Mouse (Mus musculus) hindbrain, embryonic 14.5 days (tissue): ENCODE measurements around the gene Slc12a1. TPM values are rescaled to one million over a fixed set of nuclear protein-coding genes. Genes with fewer than 3 reads are reported as not detected.
A peak's percentile ranks its signal among the peaks of the same experiment; 100 is the strongest.

Experiments used
- ATAC-seq: fragments of 200-750 bp; cut with Nextera tagmentation; 2 replicates; pipeline ENCODE4 v1.8.0; 2017; ENCODE audit warnings: moderate number of reproducible peaks, mild to moderate bottlenecking, moderate TSS enrichment, moderate library complexity; ENCODE audit not compliant: low FRiP score
- DNase-seq: peaks from one replicate; pipeline ENCODE4 v3.0.0-alpha.2; 2015; ENCODE audit warnings: low spot score
- H3K27ac ChIP-seq: fragments of 300-500 bp; sonication (generic); 2 replicates; pipeline ENCODE4 v1.5.1; 2014; ENCODE audit warnings: mild to moderate bottlenecking, moderate library complexity
- H3K27me3 ChIP-seq: fragments of 300-500 bp; sonication (generic); 2 replicates; pipeline ENCODE4 v1.6.1; 2014; ENCODE audit warnings: mild to moderate bottlenecking, low read length, mixed read lengths; ENCODE audit not compliant: control insufficient read depth, insufficient read depth
- H3K36me3 ChIP-seq: fragments of 300-500 bp; sonication (generic); replicated peaks from 2 replicates; pipeline ENCODE4 v1.6.1; 2014; ENCODE audit not compliant: control insufficient read depth, insufficient read depth
- H3K4me1 ChIP-seq: fragments of 300-500 bp; sonication (generic); replicated peaks from 2 replicates; pipeline ENCODE4 v1.6.1; 2014; ENCODE audit warnings: antibody characterized with exemption, low read length, mixed read lengths; ENCODE audit not compliant: control insufficient read depth, insufficient read depth
- H3K4me2 ChIP-seq: fragments of 300-500 bp; sonication (generic); replicated peaks from 2 replicates; pipeline ENCODE4 v1.6.1; 2014; ENCODE audit warnings: mild to moderate bottlenecking, moderate library complexity
- H3K4me3 ChIP-seq: fragments of 300-500 bp; sonication (generic); replicated peaks from 2 replicates; pipeline ENCODE4 v1.5.1; 2014; ENCODE audit warnings: mild to moderate bottlenecking, low read length
- H3K9ac ChIP-seq: fragments of 300-500 bp; sonication (generic); 2 replicates; pipeline ENCODE4 v1.6.1; 2014
- H3K9me3 ChIP-seq: fragments of 300-500 bp; sonication (generic); 2 replicates; pipeline ENCODE4 v1.6.1; 2016; ENCODE audit warnings: low read length; ENCODE audit not compliant: control insufficient read depth
- WGBS: fragments of 180-500 bp; shearing (Covaris S2); extraction: QIAGEN DNeasy Blood & Tissue Kit; methylation state at CpG from one replicate; pipeline ENCODE4 v1.1.7; 2014; 5-methylcytosine and 5-hydroxymethylcytosine counted together
- polyA plus RNA-seq: library from polyadenylated mRNA; unstranded; fragments of >200 nt; fragmentation: Nextera tagmentation; extraction: Ambion mirVana; gene quantifications from 2 replicates; pipeline ENCODE4 v1.2.1, GENCODE M21; 2014

Gene Slc12a1
- polyA plus RNA-seq, 1 experiment from 2014 or later, result 0.15 TPM

DNA sequence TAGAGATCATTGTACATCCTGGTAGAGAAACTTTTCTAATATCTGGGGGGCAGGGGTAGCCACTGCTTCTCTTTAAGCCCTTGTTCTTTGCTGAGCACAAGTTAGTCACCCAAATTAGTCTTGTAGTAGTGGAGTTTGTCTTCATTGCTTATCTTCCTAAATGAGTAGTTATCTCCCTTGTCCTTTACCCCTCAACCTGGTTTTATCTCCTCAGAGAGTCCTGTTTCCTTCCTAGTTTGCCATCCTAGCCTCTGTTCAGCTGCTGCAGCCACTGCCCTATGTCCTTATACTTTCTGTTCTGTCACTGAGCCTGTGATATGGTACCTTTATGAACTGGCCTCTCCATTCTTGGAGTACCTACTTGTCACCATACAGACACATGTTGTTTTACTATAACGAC is 69.4 kb downstream of the Slc12a1 start:
- Histone ChIP-seq H3K4me1 (no peaks in the 10 kb centered on the region), H3K27ac (no peak overlapping the region), H3K9ac (no peak overlapping the region), H3K27me3 (no peaks in the 10 kb centered on the region), H3K36me3 (no peaks in the 10 kb centered on the region), H3K4me3 (no peak overlapping the region), H3K4me2 (no peak overlapping the region), H3K9me3 (no peaks in the 10 kb centered on the region)
- WGBS, result 79% methylated on average over 1 of the region's 1 CpGs
- DNase-seq (no peak), ATAC-seq (no peak)

GRCm38 (mm10) chr2:125228472-125229409 is 76.4 kb downstream of the Slc12a1 start:
- WGBS, result 86% methylated on average over 11 of the region's 11 CpGs
- H3K27ac ChIP-seq, result no peak overlapping the region
- no peaks in the 10 kb centered on the region for H3K9me3 ChIP-seq
- no peaks in the 10 kb centered on the region for H3K36me3 ChIP-seq
- DNase-seq (no peak), ATAC-seq (no peak)
- H3K27me3 ChIP-seq, result no peaks in the 10 kb centered on the region
- no peaks in the 10 kb centered on the region for H3K4me1 ChIP-seq
- H3K4me3 ChIP-seq, result no peak overlapping the region
- H3K4me2 ChIP-seq, result no peak overlapping the region
- no peak overlapping the region for H3K9ac ChIP-seq

DNA sequence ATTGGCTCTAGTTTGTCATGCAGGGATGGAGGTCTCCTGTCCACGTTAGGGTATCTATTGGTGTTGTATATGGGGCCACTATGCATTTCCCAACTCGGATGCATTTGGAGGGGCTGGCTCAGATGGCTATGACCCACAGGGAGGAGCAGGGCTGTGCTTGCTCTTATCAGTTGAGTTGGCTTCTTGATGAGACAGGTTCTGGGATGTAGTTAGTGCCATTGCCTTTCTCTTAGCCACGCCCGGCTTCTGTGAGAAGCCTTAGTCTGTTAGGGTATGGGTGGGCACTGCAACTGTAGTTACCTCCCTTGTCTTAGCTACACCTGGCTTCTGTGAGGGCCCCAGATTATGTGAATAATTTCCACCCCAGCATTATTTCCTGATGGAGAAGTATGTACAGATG is 79.9 kb downstream of the Slc12a1 start:
- WGBS, result 90% methylated on average over 4 of the region's 4 CpGs
- Histone ChIP-seq H3K4me2 (no peak overlapping the region), H3K4me1 (no peaks in the 10 kb centered on the region), H3K9me3 (no peaks in the 10 kb centered on the region), H3K9ac (no peak overlapping the region), H3K36me3 (no peaks in the 10 kb centered on the region), H3K4me3 (no peak overlapping the region), H3K27me3 (no peaks in the 10 kb centered on the region), H3K27ac (no peak overlapping the region)
- no peak for ATAC-seq
- no peak for DNase-seq

GRCm38 (mm10) chr2:125233537-125233936 is 81.2 kb downstream of the Slc12a1 start:
- H3K36me3 ChIP-seq, result no peaks in the 10 kb centered on the region
- no peak overlapping the region for H3K4me3 ChIP-seq
- WGBS, result 80% methylated on average over 2 of the region's 2 CpGs
- no peaks in the 10 kb centered on the region for H3K27me3 ChIP-seq
- no peak overlapping the region for H3K27ac ChIP-seq
- no peak overlapping the region for H3K4me2 ChIP-seq
- DNase-seq (no peak), ATAC-seq (no peak)
- no peak overlapping the region for H3K9ac ChIP-seq
- no peaks in the 10 kb centered on the region for H3K4me1 ChIP-seq
- no peaks in the 10 kb centered on the region for H3K9me3 ChIP-seq

DNA sequence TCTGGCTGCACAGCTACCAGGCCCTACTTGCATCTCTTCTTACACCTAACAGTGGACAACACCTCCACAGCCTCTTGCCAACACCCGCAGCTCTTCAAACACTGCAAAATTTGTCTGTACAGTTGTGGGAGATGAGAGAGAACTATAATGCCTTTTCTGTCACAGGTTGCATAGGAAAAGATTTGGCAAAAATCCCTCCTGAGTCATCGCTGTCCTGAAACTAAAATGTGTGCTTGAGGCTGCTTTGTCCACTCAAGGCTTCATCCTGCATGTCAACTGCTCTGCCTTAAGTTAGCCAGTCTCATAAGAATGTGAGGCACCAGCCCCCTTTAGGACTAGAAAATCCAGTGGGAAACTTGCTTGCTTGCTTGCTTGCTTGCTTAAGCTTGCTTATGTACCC is 81.7 kb downstream of the Slc12a1 start:
- Histone ChIP-seq H3K36me3 (no peaks in the 10 kb centered on the region), H3K9ac (no peak overlapping the region), H3K4me3 (no peak overlapping the region), H3K27me3 (no peaks in the 10 kb centered on the region), H3K4me1 (no peaks in the 10 kb centered on the region), H3K27ac (no peak overlapping the region), H3K4me2 (no peak overlapping the region), H3K9me3 (no peaks in the 10 kb centered on the region)
- no peak for ATAC-seq
- WGBS, result 96% methylated on average over 2 of the region's 2 CpGs
- no peak for DNase-seq

DNA sequence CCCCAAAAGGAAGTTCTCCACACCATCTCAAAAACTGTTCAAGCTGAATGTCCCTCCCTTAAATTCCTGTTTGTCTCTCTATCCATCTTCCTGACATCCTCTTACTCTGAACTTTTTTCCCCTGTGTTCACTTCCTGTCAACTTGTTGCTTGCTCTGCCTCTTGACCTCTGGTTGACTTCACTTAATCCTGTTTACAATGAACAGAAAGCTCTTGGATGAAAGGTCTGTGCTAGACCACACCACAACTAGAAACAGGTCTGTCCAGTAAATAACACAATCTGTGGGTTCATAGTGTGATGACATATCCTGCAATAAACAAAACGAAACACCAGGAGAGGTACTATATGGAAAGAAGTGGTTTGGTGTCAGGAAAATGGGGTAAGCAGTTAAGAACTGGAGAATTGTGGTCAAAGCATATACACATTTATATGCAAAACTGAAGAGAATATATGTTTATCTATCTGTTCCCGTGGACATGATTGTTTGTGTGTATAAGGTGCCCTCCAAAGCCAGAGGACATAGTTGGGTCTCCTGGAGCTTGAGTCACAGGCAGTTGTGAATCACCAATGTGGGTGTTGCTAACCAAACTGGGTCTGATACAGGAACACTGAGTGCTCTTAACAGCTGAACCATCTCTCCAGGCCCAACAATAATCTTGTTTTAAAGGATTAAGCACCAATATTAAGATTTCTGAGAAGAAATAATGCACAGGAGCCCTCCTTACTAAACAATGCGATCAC is 93.4 kb downstream of the Slc12a1 start:
- no peak overlapping the region for H3K27ac ChIP-seq
- no peak overlapping the region for H3K4me3 ChIP-seq
- no peak overlapping the region for H3K4me2 ChIP-seq
- DNase-seq, result no peak
- ATAC-seq, result no peak
- no peak overlapping the region for H3K9ac ChIP-seq
- WGBS, result 91% methylated on average over 3 of the region's 3 CpGs
- no peaks in the 10 kb centered on the region for H3K27me3 ChIP-seq
- H3K36me3 ChIP-seq, result 0 out of 2 replicates have a peak, but pooled peaks cover 4% of the 10 kb centered on the region
- no peaks in the 10 kb centered on the region for H3K9me3 ChIP-seq
- H3K4me1 ChIP-seq, result peaks cover 12% of the 10 kb centered on the region

- peaks cover 12% of the 10 kb centered on the region for H3K4me1 ChIP-seq
- H3K36me3 ChIP-seq, result 0 out of 2 replicates have a peak, but pooled peaks cover 4% of the 10 kb centered on the region
- DNase-seq (no peak), ATAC-seq (no peak)
- no peaks in the 10 kb centered on the region for H3K27me3 ChIP-seq
- 18% methylated on average over 9 of the region's 9 CpGs for WGBS
- peak overlapping the region; percentile 76 for H3K9ac ChIP-seq
- H3K4me3 ChIP-seq, result peak overlapping the region; percentile 64
- H3K4me2 ChIP-seq, result peak overlapping the region; percentile 75
- H3K9me3 ChIP-seq, result no peaks in the 10 kb centered on the region
- peak overlapping the region; percentile 82; the same call in 1 of the 2 replicates for H3K27ac ChIP-seq
Measured at GRCm38 (mm10) chr2:125246669-125247068, 94.4 kb downstream of the Slc12a1 start.

GRCm38 (mm10) chr2:125247108-125247961 is 95.0 kb downstream of the Slc12a1 start, which contains the start of gene Dut:
Dut (plus strand) TSS chr2:125247190.
- Histone ChIP-seq H3K4me2 (peak within 1 kb of the TSS; percentile 75), H3K36me3 (0 out of 2 replicates have a peak, but pooled peaks cover 4% of the 10 kb centered on the region), H3K27ac (peak within 1 kb of the TSS; percentile 82), H3K9ac (peak within 1 kb of the TSS; percentile 76), H3K27me3 (no peaks in the 10 kb centered on the region), H3K4me1 (peaks cover 12% of the 10 kb centered on the region), H3K4me3 (peak within 1 kb of the TSS; percentile 64), H3K9me3 (no peaks in the 10 kb centered on the region)
- DNase-seq, result peak; percentile 90
- ATAC-seq, result peak; percentile 100
- under 1% methylated on average over 87 of the region's 96 CpGs for WGBS

DNA sequence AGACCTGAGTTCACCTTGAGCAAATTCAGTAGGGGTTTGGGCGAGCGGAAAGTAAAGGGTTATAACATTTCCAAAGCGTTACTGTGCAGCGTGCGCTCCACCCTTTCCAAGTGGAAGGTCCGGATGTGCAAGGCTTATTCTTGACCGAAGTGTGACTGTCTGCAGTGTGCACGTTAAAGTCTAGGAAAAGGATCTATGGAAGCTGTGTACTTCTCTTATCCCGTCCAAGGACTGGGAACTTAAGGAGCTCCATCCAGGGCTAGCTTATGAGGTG is 95.6 kb downstream of the Slc12a1 start:
- DNase-seq (no peak), ATAC-seq (no peak)
- 0 out of 2 replicates have a peak, but pooled peaks cover 4% of the 10 kb centered on the region for H3K36me3 ChIP-seq
- H3K4me1 ChIP-seq, result peaks cover 12% of the 10 kb centered on the region
- peak overlapping the region; percentile 76 for H3K9ac ChIP-seq
- H3K4me2 ChIP-seq, result peak overlapping the region; percentile 75
- peak overlapping the region; percentile 82 for H3K27ac ChIP-seq
- under 1% methylated on average over 9 of the region's 9 CpGs for WGBS
- no peaks in the 10 kb centered on the region for H3K27me3 ChIP-seq
- H3K9me3 ChIP-seq, result no peaks in the 10 kb centered on the region
- H3K4me3 ChIP-seq, result peak overlapping the region; percentile 64
